ENCODE assay signal across 9 mouse cellular contexts in genomic region chr16:90185928-90186588, GRCm38 (mm10). TPM values are rescaled to one million over a fixed set of nuclear protein-coding genes. Genes with fewer than 3 reads are reported as not detected.
DNase-seq lines count a peak whose midpoint lies in the region; ATAC-seq lines count a peak whose summit lies in the region.
"Had no signal": no experiment of that assay in that cellular context is flagged by ENCODE, and none has a peak within 500 bp of the region (broad histone marks: within the 10 kb centered on the region; RNA-seq: fewer than 3 reads in every experiment).

No protein-coding gene starts in this region.

- peak; percentile 88 for ATAC-seq in forebrain, embryonic 14.5 days
- ATAC-seq in hindbrain, embryonic 12.5 days (ENCODE audit: low FRiP score) = peak; percentile 72

- H3K36me3 ChIP-seq in forebrain, embryonic 14.5 days (ENCODE audit: control insufficient read depth, insufficient read depth, low read length) = no peaks in the 10 kb centered on the region
- no peaks in the 10 kb centered on the region for H3K36me3 ChIP-seq in hindbrain, embryonic 12.5 days
- H3K36me3 ChIP-seq: limb, embryonic 12.5 days had no signal

- 0 out of 2 replicates have a peak, but pooled peaks cover 3% of the 10 kb centered on the region for H3K27me3 ChIP-seq in forebrain, embryonic 14.5 days (replicated peaks; ENCODE audit: control insufficient read depth, insufficient read depth, low read length)
- no peaks in the 10 kb centered on the region; the same call in 1 of the 2 replicates for H3K27me3 ChIP-seq in hindbrain, embryonic 12.5 days
- H3K27me3 ChIP-seq: limb, embryonic 12.5 days had no signal

- no peak overlapping the region for H3K27ac ChIP-seq in forebrain, embryonic 14.5 days (ENCODE audit: low read depth, low read length)
- no peak overlapping the region for H3K27ac ChIP-seq in hindbrain, embryonic 12.5 days
- H3K27ac ChIP-seq: limb, embryonic 12.5 days had no signal

- 40% methylated on average over 8 of the region's 8 CpGs for WGBS in forebrain, embryonic 14.5 days
- WGBS in hindbrain, embryonic 12.5 days = 43% methylated on average over 8 of the region's 8 CpGs

- DNase-seq in MN1 (ENCODE audit: low spot score) = peak; percentile 80
- DNase-seq in c-Kit-positive CD71-positive TER-119-positive erythroid progenitor cells, embryonic 14.5 days (ENCODE audit: low spot score) = peak; percentile 74
- peak; percentile 91 for DNase-seq in forebrain, embryonic 14.5 days (ENCODE audit: low spot score)
- peak; percentile 74 for DNase-seq in layer of hippocampus, adult 9-10 months (ENCODE audit: low spot score)
- DNase-seq in lung, postnatal 14 days = peak; percentile 88
- peak; percentile 73 for DNase-seq in ovary, postnatal 36 days (ENCODE audit: low spot score)
- DNase-seq in thymus, postnatal 25 days = peak; percentile 75

- H3K9me3 ChIP-seq in forebrain, embryonic 14.5 days (replicated peaks; ENCODE audit: control insufficient read depth, low read length) = no peaks in the 10 kb centered on the region
- H3K9me3 ChIP-seq in hindbrain, embryonic 12.5 days (replicated peaks) = no peaks in the 10 kb centered on the region
- H3K9me3 ChIP-seq: limb, embryonic 12.5 days had no signal

- H3K4me1 ChIP-seq in forebrain, embryonic 14.5 days (ENCODE audit: control insufficient read depth, insufficient read depth, low read length) = no peaks in the 10 kb centered on the region
- H3K4me1 ChIP-seq in hindbrain, embryonic 12.5 days = no peaks in the 10 kb centered on the region

- H3K9ac ChIP-seq in forebrain, embryonic 14.5 days (ENCODE audit: low read length) = no peak overlapping the region
- no peak overlapping the region for H3K9ac ChIP-seq in hindbrain, embryonic 12.5 days
- H3K9ac ChIP-seq: limb, embryonic 12.5 days had no signal

- no peak overlapping the region for H3K4me2 ChIP-seq in forebrain, embryonic 14.5 days (ENCODE audit: low read length)
- no peak overlapping the region for H3K4me2 ChIP-seq in hindbrain, embryonic 12.5 days (replicated peaks)
- H3K4me2 ChIP-seq: limb, embryonic 12.5 days had no signal

- H3K4me3 ChIP-seq in forebrain, embryonic 14.5 days (ENCODE audit: low read depth, low read length) = no peak overlapping the region
- no peak overlapping the region for H3K4me3 ChIP-seq in hindbrain, embryonic 12.5 days
- H3K4me3 ChIP-seq: limb, embryonic 12.5 days had no signal

RNA-seq across cellular contexts. Expression of gene Sod1, which starts 34.5 kb away (rescaled TPM):
- polyA plus RNA-seq in forebrain, embryonic 14.5 days (2014; fragmentation: Nextera tagmentation; extraction: Ambion mirVana) = 879 and 1,044 TPM in 2 replicates
- polyA plus RNA-seq in hindbrain, embryonic 12.5 days (2016; fragmentation: Nextera tagmentation; extraction: Ambion mirVana) = 702 and 781 TPM in 2 replicates

RNA-seq across cellular contexts. Expression of gene Tiam1, which starts 42.5 kb away (rescaled TPM):
- polyA plus RNA-seq in forebrain, embryonic 14.5 days (2014; fragmentation: Nextera tagmentation; extraction: Ambion mirVana) = 22.4 and 31.9 TPM in 2 replicates
- polyA plus RNA-seq in hindbrain, embryonic 12.5 days (2016; fragmentation: Nextera tagmentation; extraction: Ambion mirVana) = 25.7 and 28.2 TPM in 2 replicates
